Mouse (Mus musculus) heart, adult 11 months (tissue): ENCODE data around the gene Gm40193.
"Not testable (repeated sequence)": the region's sequence is repeated elsewhere in the genome, so short reads cannot be mapped to it uniquely, and the experiment has no call there.

Experiments used
- DNase-seq: peaks from one replicate; pipeline ENCODE4 v3.0.0; 2022

The Gm40193 gene

GRCm38 (mm10) chr11:70532839-70533238 lies at the start of gene Gm40193:
Gm40193 (minus strand) TSS chr11:70532939.
- DNase-seq, result no peak

GRCm38 (mm10) chr11:70582196-70582595 lies 49.5 kb upstream of the Gm40193 start:
- DNase-seq, result no peak

GRCm38 (mm10) chr11:70580921-70581320 lies 48.2 kb upstream of the Gm40193 start:
- DNase-seq, result no peak

- peak; percentile 89 for DNase-seq
These were observed 47.6 kb upstream of the Gm40193 start for GRCm38 (mm10) chr11:70580358-70580720.

- no peak for DNase-seq
These were observed 47.1 kb upstream of the Gm40193 start for GRCm38 (mm10) chr11:70579710-70580357.

- DNase-seq, result peak; percentile 84
These were observed 46.2 kb upstream of the Gm40193 start for GRCm38 (mm10) chr11:70578962-70579361.

GRCm38 (mm10) chr11:70577201-70577600 lies 44.5 kb upstream of the Gm40193 start:
- DNase-seq, result peak; percentile 87

- no peak for DNase-seq
These were observed 41.1 kb upstream of the Gm40193 start for GRCm38 (mm10) chr11:70573872-70574271.

- no peak for DNase-seq
These were observed 39.7 kb upstream of the Gm40193 start for GRCm38 (mm10) chr11:70572348-70572902.

- no peak for DNase-seq
These were observed 38.9 kb upstream of the Gm40193 start for GRCm38 (mm10) chr11:70571641-70572040.

- DNase-seq, result not testable (repeated sequence)
These were observed 37.9 kb upstream of the Gm40193 start for GRCm38 (mm10) chr11:70570614-70571013.

- no peak for DNase-seq
These were observed 33.8 kb upstream of the Gm40193 start for GRCm38 (mm10) chr11:70566586-70566985.

GRCm38 (mm10) chr11:70564276-70564873 lies 31.6 kb upstream of the Gm40193 start:
- no peak for DNase-seq

- peak; percentile 96 for DNase-seq
These were observed 30.9 kb upstream of the Gm40193 start for GRCm38 (mm10) chr11:70563470-70564275.

- DNase-seq, result no peak
These were observed 30.3 kb upstream of the Gm40193 start for GRCm38 (mm10) chr11:70562995-70563469.

GRCm38 (mm10) chr11:70562287-70562994 lies 29.7 kb upstream of the Gm40193 start, which contains the start of gene Mink1:
Mink1 (plus strand) TSS chr11:70562881.
- DNase-seq, result peak; percentile 99

- DNase-seq, result no peak
These were observed 29.2 kb upstream of the Gm40193 start for GRCm38 (mm10) chr11:70561937-70562286.

- DNase-seq, result no peak
These were observed 24.8 kb upstream of the Gm40193 start for GRCm38 (mm10) chr11:70557545-70557944.

- DNase-seq, result no peak
These were observed 21.2 kb upstream of the Gm40193 start for GRCm38 (mm10) chr11:70553940-70554339.

GRCm38 (mm10) chr11:70551526-70551925 lies 18.8 kb upstream of the Gm40193 start:
- DNase-seq, result no peak

GRCm38 (mm10) chr11:70544496-70544895 lies 11.8 kb upstream of the Gm40193 start:
- DNase-seq, result no peak

GRCm38 (mm10) chr11:70541415-70541814 lies 8.7 kb upstream of the Gm40193 start:
- no peak for DNase-seq

GRCm38 (mm10) chr11:70540928-70541327 lies 8.2 kb upstream of the Gm40193 start:
- DNase-seq, result peak; percentile 91
